Mouse (Mus musculus): Measurements from ENCODE around the gene Ccdc66.

Ccdc66 gene

GRCm38 (mm10) chr14:27507894-27508643, at the start of gene Ccdc66:
TSS of gene Ccdc66 (minus strand) at chr14:27508460.
- peak; percentile 99 for DNase-seq

- no peak for DNase-seq
Observed at GRCm38 (mm10) chr14:27543838-27544426, 35.7 kb upstream of the Ccdc66 start.

GRCm38 (mm10) chr14:27536441-27536840, 28.2 kb upstream of the Ccdc66 start:
- no peak for DNase-seq

GRCm38 (mm10) chr14:27524541-27524940, 16.3 kb upstream of the Ccdc66 start:
- no peak for DNase-seq

GRCm38 (mm10) chr14:27508644-27509301, 513 bp upstream of the Ccdc66 start:
- DNase-seq: peak; percentile 11

- no peak for DNase-seq
Observed at GRCm38 (mm10) chr14:27501096-27501495, 7.2 kb downstream of the Ccdc66 start.

GRCm38 (mm10) chr14:27493516-27493915, 14.7 kb downstream of the Ccdc66 start:
- DNase-seq: no peak

GRCm38 (mm10) chr14:27491399-27491798, 16.9 kb downstream of the Ccdc66 start:
- DNase-seq: no peak

GRCm38 (mm10) chr14:27446963-27447362, 61.3 kb downstream of the Ccdc66 start:
- no peak for DNase-seq

GRCm38 (mm10) chr14:27444851-27445281, 63.4 kb downstream of the Ccdc66 start:
- no peak for DNase-seq

GRCm38 (mm10) chr14:27440921-27441320, 67.3 kb downstream of the Ccdc66 start:
- no peak for DNase-seq

- no peak for DNase-seq
Observed at GRCm38 (mm10) chr14:27436826-27437225, 71.4 kb downstream of the Ccdc66 start.

GRCm38 (mm10) chr14:27436116-27436515, 72.1 kb downstream of the Ccdc66 start:
- DNase-seq: no peak

- no peak for DNase-seq
Observed at GRCm38 (mm10) chr14:27432064-27432463, 76.2 kb downstream of the Ccdc66 start.

All from cerebellum, adult 11 months (tissue).